Mouse (Mus musculus) CD4-positive naive resting alpha-beta T cell, adult 57 days (primary cell): ENCODE data around the gene Amotl2. TPM values are rescaled to one million over a fixed set of nuclear protein-coding genes. Genes with fewer than 3 reads are reported as not detected.

ENCODE experiments used
- total RNA-seq: library from RNA; stranded (reverse); gene quantifications from one replicate; pipeline ENCODE4 v1.2.4, GENCODE M21; 2023

Gene Amotl2
- total RNA-seq: 4.5 TPM

DNA sequence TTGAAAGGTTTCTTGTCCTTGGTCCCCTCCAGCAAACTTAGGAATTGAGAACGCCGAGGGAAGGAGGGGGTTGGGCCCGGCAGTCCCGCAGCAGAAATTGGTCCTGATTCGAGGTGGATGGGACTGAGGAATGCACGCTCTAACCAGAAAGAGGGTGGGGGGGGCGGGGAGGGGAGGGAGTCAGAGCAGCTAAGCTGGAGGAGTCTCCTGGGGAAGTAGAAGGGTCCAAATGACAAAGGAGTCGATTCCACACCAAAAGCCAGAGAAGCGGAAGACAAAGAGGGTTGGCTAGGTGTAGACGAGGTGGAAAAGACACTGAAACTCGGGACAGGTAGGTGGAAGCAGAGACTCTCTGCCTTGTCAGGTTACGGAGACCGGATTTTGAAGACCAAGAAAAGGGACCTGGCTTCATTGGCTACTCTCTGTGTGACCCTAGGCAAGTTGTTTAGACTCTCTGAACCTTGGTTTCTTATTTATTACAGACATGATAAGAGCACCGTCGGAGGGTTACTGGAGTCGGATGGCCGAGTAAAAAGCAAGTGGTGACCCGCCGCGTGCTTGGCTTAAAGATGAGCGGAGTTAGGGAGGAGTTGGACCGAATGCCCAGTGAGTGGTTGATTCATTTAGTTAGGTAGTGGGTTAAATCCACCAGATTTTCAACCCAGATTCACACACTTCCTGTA lies at the start of gene Amotl2:
TSS of gene Amotl2 (plus strand) at position 192 of the 683 bp plus-strand sequence.

Other genes with a start within 250 kb of the Amotl2 start
- 0.09 TPM for gene Ky, start 210.9 kb upstream of the Amotl2 start, total RNA-seq
- 60.6 TPM for gene Anapc13, start 90.4 kb upstream of the Amotl2 start, total RNA-seq
- 64.9 TPM for gene Cep63, start 90.1 kb upstream of the Amotl2 start, total RNA-seq
- 1.9 TPM for gene Ryk, start 118.2 kb downstream of the Amotl2 start, total RNA-seq